Mouse (Mus musculus) cortical plate, adult 2 months (tissue): ENCODE results near the gene Dcaf4.

Experiments
- CTCF ChIP-seq: fragments of 200-500 bp; IDR thresholded peaks from 2 replicates; pipeline ENCODE4 v1.5.1; 2011; ENCODE audit warnings: mild to moderate bottlenecking, control low read depth, low read length; ENCODE audit not compliant: insufficient read depth; ENCODE audit errors: extremely low read depth
- POLR2A ChIP-seq: fragments of 200-500 bp; IDR thresholded peaks from 2 replicates; pipeline ENCODE4 v1.6.1; 2011; ENCODE audit warnings: mild to moderate bottlenecking, low read length, control low read depth; ENCODE audit not compliant: insufficient read depth; ENCODE audit errors: extremely low read depth

GRCm38 (mm10) chr12:83475419-83475818 is 44.8 kb upstream of the Dcaf4 start:
- no peak for TF ChIP-seq CTCF
- no peak for TF ChIP-seq POLR2A
